Mouse (Mus musculus): ENCODE data around the gene Gm8362. TPM values are rescaled to one million over a fixed set of nuclear protein-coding genes. Genes with fewer than 3 reads are reported as not detected.

Gene Gm8362
- polyA plus RNA-seq, 1 experiment from 2014 or later, result not detected

Other genes with a start within 250 kb of the Gm8362 start
- not detected in 2 replicates for gene Gm8356, start 237.1 kb downstream of the Gm8362 start, polyA plus RNA-seq (2014; fragmentation: Nextera tagmentation; extraction: Ambion mirVana)
- gene Gm3629, start 183.8 kb downstream of the Gm8362 start, polyA plus RNA-seq (2014; fragmentation: Nextera tagmentation; extraction: Ambion mirVana), result 0.77 and 1.3 TPM in 2 replicates
- not detected in 2 replicates for gene Gm3460, start 152.0 kb downstream of the Gm8362 start, polyA plus RNA-seq (2014; fragmentation: Nextera tagmentation; extraction: Ambion mirVana)
- not detected in 2 replicates for gene Gm10251, start 90.2 kb downstream of the Gm8362 start, polyA plus RNA-seq (2014; fragmentation: Nextera tagmentation; extraction: Ambion mirVana)
- gene Gm8050, start 54.2 kb downstream of the Gm8362 start, polyA plus RNA-seq (2014; fragmentation: Nextera tagmentation; extraction: Ambion mirVana), result not detected in 2 replicates
- 8.3 and 13.3 TPM in 2 replicates for gene Gm3636, start 32.1 kb downstream of the Gm8362 start, polyA plus RNA-seq (2014; fragmentation: Nextera tagmentation; extraction: Ambion mirVana)
- not detected in 2 replicates for gene Gm3642, start 65.9 kb upstream of the Gm8362 start, polyA plus RNA-seq (2014; fragmentation: Nextera tagmentation; extraction: Ambion mirVana)
- gene Gm3667, start 115.6 kb upstream of the Gm8362 start, polyA plus RNA-seq (2014; fragmentation: Nextera tagmentation; extraction: Ambion mirVana), result 0.75 and 1.9 TPM in 2 replicates
- gene Gm6356, start 199.4 kb upstream of the Gm8362 start, polyA plus RNA-seq (2014; fragmentation: Nextera tagmentation; extraction: Ambion mirVana), result not detected in 2 replicates

All from heart, embryonic 14.5 days (tissue).